Mouse (Mus musculus) liver, postnatal 0 days (tissue): ENCODE data around the gene Ftsj3.

ENCODE experiments used
- CTCF ChIP-seq: sonication (generic); IDR thresholded peaks from 2 replicates; pipeline ENCODE4 v1.5.1; 2016; ENCODE audit warnings: antibody characterized with exemption, low read depth
- EP300 ChIP-seq: IDR thresholded peaks from 2 replicates; pipeline ENCODE4 v1.6.1; 2016; ENCODE audit warnings: antibody characterized with exemption, low read depth, mild to moderate bottlenecking

DNA sequence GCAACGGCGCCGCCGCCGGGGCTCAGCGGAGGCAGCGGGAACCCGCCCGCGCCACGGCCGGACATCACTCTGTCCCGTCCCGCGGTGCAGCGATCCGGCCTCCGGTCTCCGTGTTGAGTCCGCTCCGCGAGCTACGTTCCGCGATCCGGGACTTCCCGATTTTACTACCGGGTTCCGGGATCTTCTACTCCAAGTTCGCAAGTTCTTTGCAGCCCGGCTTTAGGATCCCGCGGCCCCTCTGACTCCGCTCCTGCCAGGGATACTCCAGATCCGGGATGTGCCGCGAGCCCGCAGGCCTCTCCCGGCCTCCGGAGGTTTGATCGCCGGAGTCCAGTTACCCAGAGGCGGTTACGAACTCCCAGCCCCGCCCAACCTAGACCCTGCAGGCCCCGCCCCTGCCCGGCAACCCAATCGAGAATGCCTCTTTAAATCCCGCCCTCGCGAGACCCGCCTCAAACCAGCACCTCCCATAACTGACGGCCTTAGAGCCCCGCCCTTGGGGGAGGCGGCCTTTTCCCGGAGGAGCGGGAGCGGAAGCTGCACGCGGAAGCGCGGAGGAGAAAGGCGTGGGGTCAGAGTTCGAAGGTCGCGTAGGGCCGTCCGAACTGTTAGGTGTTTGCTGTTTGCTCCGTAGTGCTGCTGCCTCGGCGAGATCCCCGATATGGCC is 16.9 kb upstream of the Ftsj3 start, which contains the start of gene Smarcd2:
- no peak for TF ChIP-seq CTCF
- TF ChIP-seq EP300: peak; percentile 74
